Mouse (Mus musculus) liver, embryonic 13.5 days (tissue): ENCODE measurements around the gene Rnf224. TPM values are rescaled to one million over a fixed set of nuclear protein-coding genes. Genes with fewer than 3 reads are reported as not detected.

Experiments used
- ATAC-seq: fragments of 200-750 bp; cut with Nextera tagmentation; 2 replicates; pipeline ENCODE4 v1.8.0; 2017; ENCODE audit warnings: low read depth, mild to moderate bottlenecking, moderate number of reproducible peaks, moderate library complexity
- DNase-seq: peaks from one replicate; pipeline ENCODE4 v3.0.0; 2022
- H3K27ac ChIP-seq: fragments of 300-500 bp; sonication (generic); 2 replicates; pipeline ENCODE4 v1.5.1; 2015; ENCODE audit warnings: moderate library complexity, mild to moderate bottlenecking, inconsistent platforms
- H3K27me3 ChIP-seq: fragments of 300-500 bp; sonication (generic); 2 replicates; pipeline ENCODE4 v1.6.1; 2015; ENCODE audit warnings: mild to moderate bottlenecking, inconsistent platforms
- H3K36me3 ChIP-seq: fragments of 300-500 bp; sonication (generic); 2 replicates; pipeline ENCODE4 v1.6.1; 2015; ENCODE audit warnings: mild to moderate bottlenecking, inconsistent platforms
- H3K4me1 ChIP-seq: fragments of 300-500 bp; sonication (generic); replicated peaks from 2 replicates; pipeline ENCODE4 v1.6.1; 2015; ENCODE audit warnings: inconsistent platforms
- H3K4me2 ChIP-seq: fragments of 300-500 bp; sonication (generic); 2 replicates; pipeline ENCODE4 v1.6.1; 2015; ENCODE audit warnings: inconsistent platforms, mild to moderate bottlenecking, moderate library complexity
- H3K4me3 ChIP-seq: fragments of 300-500 bp; sonication (generic); replicated peaks from 2 replicates; pipeline ENCODE4 v1.5.1; 2015; ENCODE audit warnings: mild to moderate bottlenecking, inconsistent platforms
- H3K9ac ChIP-seq: fragments of 300-500 bp; sonication (generic); 2 replicates; pipeline ENCODE4 v1.6.1; 2015; ENCODE audit warnings: mild to moderate bottlenecking, inconsistent platforms
- H3K9me3 ChIP-seq: fragments of 300-500 bp; sonication (generic); replicated peaks from 2 replicates; pipeline ENCODE4 v1.6.1; 2016; ENCODE audit warnings: inconsistent platforms
- WGBS: fragments of 180-500 bp; shearing (Covaris S2); methylation state at CpG from one replicate; pipeline ENCODE4 v1.1.7; 2015; ENCODE audit not compliant: insufficient replicate concordance; 5-methylcytosine and 5-hydroxymethylcytosine counted together
- polyA plus RNA-seq: library from polyadenylated mRNA; unstranded; fragments of >200 nt; fragmentation: Nextera tagmentation; extraction: Ambion mirVana; gene quantifications from 2 replicates; pipeline ENCODE4 v1.2.1, GENCODE M21; 2015

The Rnf224 gene
- polyA plus RNA-seq, 1 experiment from 2014 or later = not detected

GRCm38 (mm10) chr2:25237522-25237921 lies 935 bp upstream of the Rnf224 start:
- H3K27ac ChIP-seq = no peak overlapping the region
- H3K4me3 ChIP-seq = no peak overlapping the region
- DNase-seq (no peak), ATAC-seq (no peak)
- H3K4me2 ChIP-seq = no peak overlapping the region
- no peaks in the 10 kb centered on the region for H3K36me3 ChIP-seq
- H3K9me3 ChIP-seq = no peaks in the 10 kb centered on the region
- no peak overlapping the region for H3K9ac ChIP-seq
- WGBS = 52% methylated on average over 4 of the region's 4 CpGs
- H3K27me3 ChIP-seq = peaks cover 24% of the 10 kb centered on the region
- H3K4me1 ChIP-seq = peaks cover 53% of the 10 kb centered on the region

GRCm38 (mm10) chr2:25234551-25235220 lies 1.9 kb downstream of the Rnf224 start:
- no peaks in the 10 kb centered on the region for H3K9me3 ChIP-seq
- no peak overlapping the region for H3K9ac ChIP-seq
- ATAC-seq = no peak
- H3K27me3 ChIP-seq = peaks cover 6% of the 10 kb centered on the region; the same call in 1 of the 2 replicates
- 49% methylated on average over 5 of the region's 5 CpGs for WGBS
- H3K36me3 ChIP-seq = no peaks in the 10 kb centered on the region
- H3K4me3 ChIP-seq = no peak overlapping the region
- H3K4me2 ChIP-seq = no peak overlapping the region
- H3K4me1 ChIP-seq = peaks cover 29% of the 10 kb centered on the region
- no peak overlapping the region for H3K27ac ChIP-seq
- no peak for DNase-seq

- Histone ChIP-seq H3K27ac (no peak within 1 kb of the TSS), H3K27me3 (peaks cover 6% of the 10 kb centered on the region; the same call in 1 of the 2 replicates), H3K9ac (no peak within 1 kb of the TSS), H3K9me3 (no peaks in the 10 kb centered on the region), H3K4me1 (peaks cover 30% of the 10 kb centered on the region), H3K36me3 (no peaks in the 10 kb centered on the region), H3K4me2 (no peak within 1 kb of the TSS), H3K4me3 (no peak within 1 kb of the TSS)
- DNase-seq = no peak
- WGBS = 66% methylated on average over 3 of the region's 3 CpGs
- no peak for ATAC-seq
Observed at GRCm38 (mm10) chr2:25234050-25234449, 2.5 kb downstream of the Rnf224 start, which contains the start of gene Slc34a3. Gene Slc34a3 (minus strand): TSS chr2:25234364.

GRCm38 (mm10) chr2:25233421-25233820 lies 3.2 kb downstream of the Rnf224 start:
- Histone ChIP-seq H3K4me3 (no peak overlapping the region), H3K36me3 (no peaks in the 10 kb centered on the region), H3K4me2 (no peak overlapping the region), H3K4me1 (peaks cover 36% of the 10 kb centered on the region), H3K27me3 (peaks cover 6% of the 10 kb centered on the region; the same call in 1 of the 2 replicates), H3K9ac (no peak overlapping the region), H3K9me3 (no peaks in the 10 kb centered on the region), H3K27ac (no peak overlapping the region)
- WGBS = 18% methylated on average over 4 of the region's 4 CpGs
- DNase-seq = no peak
- ATAC-seq = no peak

GRCm38 (mm10) chr2:25231038-25231437 lies 5.5 kb downstream of the Rnf224 start:
- Histone ChIP-seq H3K36me3 (no peaks in the 10 kb centered on the region), H3K27me3 (peaks cover 4% of the 10 kb centered on the region; the same call in 1 of the 2 replicates), H3K9ac (no peak overlapping the region), H3K4me3 (no peak overlapping the region), H3K9me3 (no peaks in the 10 kb centered on the region), H3K4me1 (peaks cover 39% of the 10 kb centered on the region), H3K4me2 (no peak overlapping the region), H3K27ac (no peak overlapping the region)
- ATAC-seq (no peak), DNase-seq (no peak)
- 59% methylated on average over 12 of the region's 12 CpGs for WGBS

- H3K4me2 ChIP-seq = no peak overlapping the region
- DNase-seq = no peak
- H3K9ac ChIP-seq = no peak overlapping the region
- H3K36me3 ChIP-seq = no peaks in the 10 kb centered on the region
- 84% methylated on average over 7 of the region's 7 CpGs for WGBS
- peaks cover 43% of the 10 kb centered on the region for H3K4me1 ChIP-seq
- no peaks in the 10 kb centered on the region for H3K27me3 ChIP-seq
- no peak overlapping the region for H3K4me3 ChIP-seq
- no peaks in the 10 kb centered on the region for H3K9me3 ChIP-seq
- no peak overlapping the region for H3K27ac ChIP-seq
- ATAC-seq = no peak
Observed at GRCm38 (mm10) chr2:25230581-25230980, 6.0 kb downstream of the Rnf224 start.

GRCm38 (mm10) chr2:25229582-25229981 lies 7.0 kb downstream of the Rnf224 start:
- DNase-seq (no peak), ATAC-seq (no peak)
- no peak overlapping the region for H3K27ac ChIP-seq
- H3K9me3 ChIP-seq = no peaks in the 10 kb centered on the region
- H3K4me3 ChIP-seq = no peak overlapping the region
- no peak overlapping the region for H3K4me2 ChIP-seq
- H3K4me1 ChIP-seq = peaks cover 46% of the 10 kb centered on the region
- no peaks in the 10 kb centered on the region for H3K27me3 ChIP-seq
- no peaks in the 10 kb centered on the region for H3K36me3 ChIP-seq
- 67% methylated on average over 5 of the region's 5 CpGs for WGBS
- no peak overlapping the region for H3K9ac ChIP-seq

GRCm38 (mm10) chr2:25228995-25229530 lies 7.5 kb downstream of the Rnf224 start:
- ATAC-seq = no peak
- no peaks in the 10 kb centered on the region for H3K9me3 ChIP-seq
- peak overlapping the region; percentile 80 for H3K27ac ChIP-seq
- peaks cover 41% of the 10 kb centered on the region for H3K4me1 ChIP-seq
- peak overlapping the region; percentile 57 for H3K4me2 ChIP-seq
- peak overlapping the region; percentile 44 for H3K4me3 ChIP-seq
- no peaks in the 10 kb centered on the region for H3K36me3 ChIP-seq
- WGBS = 65% methylated on average over 6 of the region's 6 CpGs
- no peaks in the 10 kb centered on the region for H3K27me3 ChIP-seq
- DNase-seq = no peak
- peak overlapping the region; percentile 59; the same call in 1 of the 2 replicates for H3K9ac ChIP-seq

- H3K27me3 ChIP-seq = no peaks in the 10 kb centered on the region
- peak; percentile 10 for ATAC-seq
- H3K9me3 ChIP-seq = no peaks in the 10 kb centered on the region
- H3K9ac ChIP-seq = peak overlapping the region; percentile 59
- peaks cover 36% of the 10 kb centered on the region for H3K4me1 ChIP-seq
- peak overlapping the region; percentile 57 for H3K4me2 ChIP-seq
- peak overlapping the region; percentile 80 for H3K27ac ChIP-seq
- peak overlapping the region; percentile 44 for H3K4me3 ChIP-seq
- 0% methylated on average over 7 of the region's 7 CpGs for WGBS
- DNase-seq = peak; percentile 79
- peaks cover 5% of the 10 kb centered on the region for H3K36me3 ChIP-seq
Observed at GRCm38 (mm10) chr2:25228431-25228889, 8.1 kb downstream of the Rnf224 start.

GRCm38 (mm10) chr2:25227406-25227805 lies 9.2 kb downstream of the Rnf224 start:
- H3K4me1 ChIP-seq = peaks cover 35% of the 10 kb centered on the region

GRCm38 (mm10) chr2:25226864-25227263 lies 9.7 kb downstream of the Rnf224 start:
- 81% methylated on average over 5 of the region's 5 CpGs for WGBS
- peak overlapping the region; percentile 98 for H3K27ac ChIP-seq
- peak overlapping the region; percentile 5; the same call in 1 of the 2 replicates for H3K9ac ChIP-seq
- DNase-seq = no peak
- H3K4me2 ChIP-seq = 0 out of 2 replicates have a peak overlapping the region, but pooled peaks have one; percentile 0
- peaks cover 21% of the 10 kb centered on the region for H3K36me3 ChIP-seq
- peaks cover 40% of the 10 kb centered on the region for H3K4me1 ChIP-seq
- ATAC-seq = no peak
- no peaks in the 10 kb centered on the region for H3K27me3 ChIP-seq
- no peak overlapping the region for H3K4me3 ChIP-seq
- H3K9me3 ChIP-seq = no peaks in the 10 kb centered on the region

More at GRCm38 (mm10) chr2:25227406-25227805, 9.2 kb downstream of the Rnf224 start:
- no peak overlapping the region for H3K4me3 ChIP-seq
- H3K9me3 ChIP-seq = no peaks in the 10 kb centered on the region
- ATAC-seq (no peak), DNase-seq (no peak)
- H3K27me3 ChIP-seq = no peaks in the 10 kb centered on the region
- H3K4me2 ChIP-seq = no peak overlapping the region
- H3K27ac ChIP-seq = no peak overlapping the region
- peaks cover 15% of the 10 kb centered on the region for H3K36me3 ChIP-seq
- H3K9ac ChIP-seq = peak overlapping the region; percentile 22; the same call in 1 of the 2 replicates
- WGBS = 83% methylated on average over 4 of the region's 4 CpGs
